Mouse (Mus musculus) natural killer cell, adult 2 months (primary cell): Measurements from ENCODE around the gene Cacna2d3.

Experiments used
- DNase-seq, 2 experiments: peaks; one replicate each; pipeline ENCODE4 v3.0.0; 2022; ENCODE audit warnings: low spot score in 2 of 2

Cacna2d3 gene

GRCm38 (mm10) chr14:29639266-29639665, 82.4 kb downstream of the Cacna2d3 start:
- DNase-seq, result no peak

- DNase-seq, result no peak
Observed at GRCm38 (mm10) chr14:29628213-29628612, 93.5 kb downstream of the Cacna2d3 start.

GRCm38 (mm10) chr14:29612436-29612835, 109.2 kb downstream of the Cacna2d3 start:
- no peak for DNase-seq

GRCm38 (mm10) chr14:29608761-29609160, 112.9 kb downstream of the Cacna2d3 start:
- DNase-seq, result no peak

- no peak for DNase-seq
Observed at GRCm38 (mm10) chr14:29599428-29599827, 122.2 kb downstream of the Cacna2d3 start.

- DNase-seq, result no peak
Observed at GRCm38 (mm10) chr14:29592896-29593295, 128.8 kb downstream of the Cacna2d3 start.

GRCm38 (mm10) chr14:29589628-29590027, 132.0 kb downstream of the Cacna2d3 start:
- DNase-seq, result no peak

- no peak for DNase-seq
Observed at GRCm38 (mm10) chr14:29581961-29582360, 139.7 kb downstream of the Cacna2d3 start.

- no peak for DNase-seq
Observed at GRCm38 (mm10) chr14:29577786-29578185, 143.9 kb downstream of the Cacna2d3 start.

- DNase-seq, result no peak
Observed at GRCm38 (mm10) chr14:29575551-29575950, 146.1 kb downstream of the Cacna2d3 start.

- DNase-seq, result no peak
Observed at GRCm38 (mm10) chr14:29562704-29563103, 159.0 kb downstream of the Cacna2d3 start.

- no peak for DNase-seq
Observed at GRCm38 (mm10) chr14:29561122-29561834, 160.4 kb downstream of the Cacna2d3 start.

GRCm38 (mm10) chr14:29558440-29558839, 163.2 kb downstream of the Cacna2d3 start:
- no peak for DNase-seq

- DNase-seq, result no peak
Observed at GRCm38 (mm10) chr14:29556152-29556551, 165.5 kb downstream of the Cacna2d3 start.

GRCm38 (mm10) chr14:29552471-29552870, 169.2 kb downstream of the Cacna2d3 start:
- no peak for DNase-seq

- DNase-seq, result no peak
Observed at GRCm38 (mm10) chr14:29548646-29549045, 173.0 kb downstream of the Cacna2d3 start.

GRCm38 (mm10) chr14:29530516-29530915, 191.1 kb downstream of the Cacna2d3 start:
- no peak for DNase-seq

- no peak for DNase-seq
Observed at GRCm38 (mm10) chr14:29528696-29529095, 193.0 kb downstream of the Cacna2d3 start.

GRCm38 (mm10) chr14:29519751-29520669, 201.7 kb downstream of the Cacna2d3 start:
- DNase-seq, result no peak

GRCm38 (mm10) chr14:29502667-29503066, 219.0 kb downstream of the Cacna2d3 start:
- DNase-seq, result no peak

GRCm38 (mm10) chr14:29498546-29499290, 222.9 kb downstream of the Cacna2d3 start:
- no peak for DNase-seq

GRCm38 (mm10) chr14:29496552-29496951, 225.1 kb downstream of the Cacna2d3 start:
- DNase-seq, result no peak
